Mouse (Mus musculus) left cerebral cortex, adult 11 months (tissue): ENCODE measurements around the gene Chrnd.
A peak's percentile ranks its signal among the peaks of the same experiment; 100 is the strongest.

Experiments used
- DNase-seq: peaks from one replicate; pipeline ENCODE4 v3.0.0; 2022; ENCODE audit warnings: low spot score

The Chrnd gene

DNA sequence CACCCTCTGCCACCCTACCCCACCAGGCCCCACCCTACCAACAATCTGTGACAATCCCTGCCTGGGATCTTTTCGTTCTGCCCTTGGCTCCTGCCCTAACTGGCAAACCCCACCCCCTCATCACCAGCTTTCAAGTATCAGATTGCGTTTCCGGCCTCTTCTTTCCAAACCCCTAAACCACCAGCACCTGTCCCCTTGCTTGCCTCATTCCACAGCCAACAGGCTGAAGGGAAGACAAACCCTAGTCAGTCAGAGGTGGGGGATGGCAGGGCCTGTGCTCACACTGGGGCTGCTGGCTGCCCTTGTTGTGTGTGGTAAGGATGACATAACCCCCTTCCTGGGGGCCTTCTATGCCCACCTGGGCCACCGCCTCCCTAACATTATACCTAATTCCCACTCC is at the start of gene Chrnd:
TSS of gene Chrnd (plus strand) at position 179 of the 400 bp plus-strand sequence.
- DNase-seq = no peak

DNA sequence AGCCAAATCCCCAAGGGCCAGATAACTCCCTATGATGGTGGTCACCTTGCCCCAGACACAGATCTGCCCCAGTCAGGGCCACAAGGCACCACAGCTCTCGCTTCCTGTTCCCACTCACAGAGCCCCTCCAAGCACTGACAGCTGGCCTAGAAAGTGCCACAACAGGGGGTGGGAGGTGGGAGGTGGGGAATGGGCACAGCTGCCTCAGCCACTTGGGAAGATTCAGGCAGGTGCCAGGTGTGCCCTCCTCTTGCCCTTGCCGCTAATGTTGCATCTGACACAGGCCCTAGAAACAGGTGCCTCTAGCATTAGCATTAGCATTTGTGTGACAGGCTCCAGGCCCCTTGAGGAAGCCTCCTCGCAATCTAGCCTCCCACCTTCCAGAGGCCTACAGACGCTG is 48.9 kb upstream of the Chrnd start:
- DNase-seq = no peak

DNA sequence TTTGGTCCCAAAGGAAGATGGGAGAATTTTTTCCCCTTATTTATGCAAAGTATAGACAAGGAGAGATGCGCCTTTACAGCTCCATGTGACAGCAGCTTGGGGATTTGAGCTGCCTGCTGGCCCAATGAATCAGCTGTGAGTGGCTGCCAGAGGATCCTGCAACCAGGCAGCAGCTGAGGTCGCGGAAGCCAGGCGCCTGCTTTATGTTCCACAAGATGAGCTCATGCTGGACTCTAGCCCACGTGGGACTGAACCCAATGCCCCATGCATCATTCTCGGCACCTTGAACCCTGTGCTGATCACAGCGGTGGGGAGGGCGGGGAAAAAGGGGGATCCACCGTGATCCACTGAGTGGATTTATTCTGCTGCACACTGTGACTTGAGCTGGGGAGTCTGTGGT is 48.0 kb upstream of the Chrnd start:
- DNase-seq = no peak

DNA sequence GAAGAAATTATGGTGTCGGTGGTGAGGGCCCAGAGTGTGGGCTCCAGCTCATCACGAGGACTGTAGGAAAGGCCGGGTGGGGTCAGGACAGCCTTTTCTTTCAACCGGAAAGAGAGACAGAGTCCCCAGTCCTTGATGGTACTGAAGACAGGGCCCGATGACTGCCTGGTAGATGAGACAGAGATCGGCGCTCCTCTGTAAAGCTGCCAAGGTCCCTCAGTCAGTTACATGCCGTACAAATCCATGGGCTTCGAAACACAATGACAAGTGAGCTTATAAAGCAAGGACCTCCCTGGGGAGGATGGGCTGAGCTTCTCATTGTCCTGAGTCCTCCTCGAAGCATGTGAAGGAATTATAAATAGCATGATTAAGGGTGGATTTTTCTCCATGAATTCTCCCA is 47.3 kb upstream of the Chrnd start:
- DNase-seq = no peak

DNA sequence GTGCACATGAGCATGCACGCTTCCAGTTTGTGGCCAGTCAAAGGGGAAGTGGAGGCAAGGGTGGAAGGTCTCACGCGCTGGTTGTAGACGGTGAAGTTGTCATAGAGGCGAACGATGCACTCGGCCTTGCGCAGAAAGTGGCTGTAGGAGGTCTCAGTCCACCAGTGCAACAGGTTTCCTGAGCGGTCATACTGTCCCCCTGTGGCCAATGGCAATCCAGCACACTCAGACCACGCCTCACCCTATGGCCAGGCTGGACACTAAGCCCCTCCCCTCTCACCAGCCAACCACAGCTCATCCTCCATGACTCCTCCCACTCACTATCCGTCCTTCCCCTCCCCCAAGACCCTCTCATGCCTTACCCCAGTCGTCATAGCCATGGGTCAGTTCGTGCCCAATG is 41.0 kb upstream of the Chrnd start:
- DNase-seq = no peak

DNA sequence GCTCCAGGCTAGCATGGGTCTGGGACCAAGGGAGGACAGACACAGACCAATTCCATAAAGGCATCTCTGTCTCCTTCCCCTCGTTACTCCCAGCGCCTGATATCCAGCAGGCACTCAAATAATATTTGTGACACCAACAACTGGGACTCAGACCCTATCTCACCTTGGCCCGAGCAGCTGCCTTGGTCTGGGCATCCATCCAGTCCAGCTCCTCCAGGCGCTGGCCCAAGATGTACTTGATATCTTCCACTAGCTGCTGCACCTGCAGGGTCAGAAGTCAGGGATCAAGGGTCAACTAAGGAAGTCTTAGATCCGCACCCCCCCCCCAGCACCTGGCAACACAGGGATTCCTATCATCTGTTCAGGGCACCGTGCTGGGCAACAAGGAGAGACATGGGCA is 39.1 kb upstream of the Chrnd start:
- DNase-seq = no peak

DNA sequence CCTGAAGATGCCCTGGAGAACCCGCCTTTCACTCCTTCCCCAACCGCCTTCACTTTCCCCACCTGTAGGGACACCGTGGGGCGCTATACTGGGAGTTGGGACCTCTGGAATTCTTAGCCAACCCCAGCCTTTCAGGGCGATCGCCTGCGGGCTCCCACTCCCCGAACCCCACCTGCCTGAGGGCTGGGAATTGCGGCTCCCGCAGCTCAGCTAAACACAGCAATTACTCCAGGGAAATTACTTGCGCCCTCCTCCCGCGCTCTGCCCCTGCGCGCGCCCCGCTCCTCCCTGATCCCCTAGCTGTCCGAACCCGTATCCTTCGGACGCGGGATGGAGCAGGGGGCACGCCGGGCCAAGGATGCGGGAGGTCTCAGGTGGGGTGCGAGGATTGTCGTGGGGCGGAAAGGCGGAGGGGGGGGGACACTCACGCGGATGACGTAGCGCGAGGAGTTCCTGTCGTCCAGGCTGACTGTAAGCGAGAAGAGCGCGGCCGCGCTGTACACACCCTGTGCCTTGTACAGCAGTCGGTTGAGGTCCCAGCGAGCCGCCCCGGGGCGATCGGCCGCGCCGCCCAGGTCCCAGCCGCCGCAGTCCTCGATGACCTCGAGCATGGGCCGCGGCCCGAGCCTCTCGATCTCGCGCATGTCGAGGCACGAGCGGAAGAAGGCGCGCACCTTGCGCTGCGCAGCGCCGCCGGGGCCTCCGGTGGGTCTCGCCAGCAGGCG is 36.5 kb upstream of the Chrnd start:
- DNase-seq = no peak

DNA sequence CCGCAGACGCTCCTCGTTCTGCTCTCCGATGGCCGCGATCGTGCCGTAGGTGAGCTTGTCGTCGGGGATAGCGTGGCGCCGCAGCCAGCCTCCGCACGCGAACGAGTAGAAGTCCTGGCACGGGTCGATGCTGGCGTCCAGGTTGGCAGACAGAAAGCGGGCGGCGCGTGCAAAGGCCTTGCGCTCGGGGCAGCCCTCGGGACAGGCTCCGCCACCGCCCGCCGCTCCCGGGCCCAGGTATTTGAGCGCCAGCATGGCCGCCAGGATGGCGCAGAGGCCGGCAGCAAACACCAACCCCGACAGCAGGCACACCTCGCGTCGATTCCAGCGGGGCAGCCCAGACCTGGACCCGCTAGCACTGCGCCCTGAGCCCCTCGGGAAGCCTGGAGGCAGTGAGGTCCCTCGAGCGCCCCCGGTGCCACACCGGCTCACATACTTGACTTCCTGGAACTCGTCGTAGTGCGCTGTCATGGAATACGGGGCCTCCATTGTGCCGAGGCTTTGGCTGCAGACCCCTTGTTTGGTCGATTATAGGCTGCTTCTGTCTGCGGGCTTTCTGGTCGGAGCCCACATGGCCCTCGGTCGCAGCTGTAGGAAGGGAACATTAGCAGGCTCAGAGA is 35.8 kb upstream of the Chrnd start:
- no peak for DNase-seq

DNA sequence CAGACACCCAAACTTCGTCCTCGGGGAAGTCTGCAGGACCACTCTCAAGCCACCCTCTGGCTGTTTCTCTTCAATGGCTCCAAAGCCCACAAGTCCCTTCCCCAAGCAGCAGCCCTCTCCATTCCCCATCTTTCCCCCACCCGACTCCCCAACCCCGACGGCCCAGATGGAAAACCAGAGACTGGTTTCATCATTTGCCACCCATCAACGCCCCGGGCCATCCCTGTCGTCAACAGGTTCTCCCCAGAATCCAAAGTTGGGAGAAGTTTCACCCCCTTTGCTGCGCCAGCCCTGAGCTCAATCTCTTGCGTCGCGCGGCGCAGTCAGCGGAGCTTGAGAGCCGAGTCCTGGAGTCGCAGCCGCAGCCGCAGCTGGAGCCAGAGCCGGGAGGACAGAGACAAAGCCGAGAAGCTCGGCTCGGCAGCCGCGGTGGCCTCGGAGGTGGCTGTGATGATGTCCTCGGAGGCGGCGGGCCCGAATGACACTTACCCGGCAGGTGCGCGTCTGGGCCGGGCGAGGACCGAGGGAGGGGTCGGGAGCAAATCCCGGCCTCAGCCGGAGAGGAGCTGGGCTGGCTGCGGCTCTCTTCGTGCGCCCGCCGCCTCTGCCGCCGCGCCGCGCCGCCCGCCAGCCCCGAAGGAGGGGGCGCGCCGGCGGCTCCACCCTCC is 34.7 kb upstream of the Chrnd start:
- no peak for DNase-seq

DNA sequence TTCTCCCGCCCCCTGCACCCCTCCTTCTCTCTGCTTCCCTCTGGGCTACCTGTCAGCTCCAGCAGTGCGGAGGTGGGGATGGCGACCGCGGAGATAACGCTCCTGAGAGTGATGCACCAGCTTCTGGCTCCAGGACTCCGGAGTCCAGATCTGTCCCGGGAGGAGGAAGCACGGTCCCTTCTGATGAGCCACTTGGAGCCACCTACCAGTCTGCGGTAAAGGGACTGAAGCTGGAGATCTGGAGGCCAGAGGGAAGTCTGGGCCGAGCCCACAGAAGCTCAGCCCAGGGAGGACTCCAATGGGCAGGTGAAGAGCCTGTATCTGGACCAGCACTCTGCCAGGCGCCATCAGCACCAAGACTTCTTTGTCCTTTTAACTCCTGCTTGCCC is 34.2 kb upstream of the Chrnd start, which contains the start of gene Ecel1:
TSS of gene Ecel1 (minus strand) at position 323 of the 389 bp plus-strand sequence.
- DNase-seq = no peak

DNA sequence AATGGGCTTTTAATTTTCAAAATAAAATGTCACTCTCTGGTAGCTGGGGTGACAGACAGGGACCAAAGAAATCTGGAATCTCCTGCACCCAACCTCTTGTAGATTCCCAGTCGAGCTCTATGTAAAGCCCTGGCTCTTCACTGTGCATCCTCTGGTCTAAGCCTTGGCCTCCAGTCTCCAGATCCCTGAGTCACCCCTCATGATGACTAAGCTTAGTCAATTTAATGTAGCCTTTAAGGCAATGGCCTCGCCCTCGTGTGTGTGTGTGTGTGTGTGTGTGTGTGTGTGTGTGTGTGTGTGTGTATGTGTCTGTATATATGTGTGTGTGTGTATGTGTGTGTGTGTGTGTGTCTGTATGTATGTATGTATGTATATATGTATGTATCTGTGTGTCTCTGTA is 31.0 kb upstream of the Chrnd start:
- DNase-seq = no peak

DNA sequence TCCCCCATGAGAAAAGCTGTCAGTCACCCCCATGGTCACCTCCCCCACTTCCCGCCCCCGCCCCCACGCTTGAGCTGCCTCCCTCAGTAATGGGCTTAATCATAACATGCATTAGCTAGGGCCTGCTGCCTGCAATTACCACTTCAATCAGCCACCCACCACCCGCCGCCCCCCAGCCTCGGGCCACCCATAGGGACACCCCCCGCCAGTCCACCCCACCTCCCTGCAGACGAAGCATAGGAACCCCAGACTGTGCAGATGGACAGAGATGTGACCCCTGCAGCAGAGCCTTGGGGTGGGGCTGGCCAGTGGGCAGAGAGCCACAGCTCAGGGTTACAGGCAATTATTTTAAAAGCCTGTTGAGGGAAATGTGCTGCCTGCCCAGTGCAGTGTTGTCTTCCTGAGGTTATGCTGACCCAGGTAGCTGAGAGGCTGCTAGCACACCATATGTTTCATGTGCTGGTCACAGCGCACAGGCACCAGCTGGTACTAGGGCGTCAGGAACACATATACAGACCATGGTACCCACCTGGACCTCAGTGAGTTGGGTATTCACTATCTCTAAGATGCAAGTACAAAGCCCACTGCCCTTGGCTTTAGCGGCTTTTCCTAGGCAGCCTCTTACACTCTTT is 26.1 kb upstream of the Chrnd start:
- no peak for DNase-seq

DNA sequence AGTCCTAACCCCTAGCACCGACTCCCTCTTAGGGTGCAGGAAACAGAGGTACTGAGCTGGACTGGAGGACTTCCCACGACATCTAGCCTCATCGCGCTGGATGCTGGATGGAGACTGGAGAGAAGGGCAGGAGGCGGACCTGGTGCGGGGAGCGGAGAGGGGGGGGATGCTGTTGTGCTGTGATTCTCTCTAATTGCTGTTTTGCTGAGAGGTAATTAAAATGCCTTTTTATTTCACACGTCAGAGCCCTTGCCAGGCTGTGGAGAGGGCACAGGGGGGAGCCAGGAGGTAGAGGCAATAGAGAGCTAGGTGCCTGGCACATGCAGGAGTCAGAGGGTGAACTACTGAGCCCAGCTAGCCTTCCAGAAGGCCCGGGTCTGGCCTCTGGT is 25.6 kb upstream of the Chrnd start:
- no peak for DNase-seq

DNA sequence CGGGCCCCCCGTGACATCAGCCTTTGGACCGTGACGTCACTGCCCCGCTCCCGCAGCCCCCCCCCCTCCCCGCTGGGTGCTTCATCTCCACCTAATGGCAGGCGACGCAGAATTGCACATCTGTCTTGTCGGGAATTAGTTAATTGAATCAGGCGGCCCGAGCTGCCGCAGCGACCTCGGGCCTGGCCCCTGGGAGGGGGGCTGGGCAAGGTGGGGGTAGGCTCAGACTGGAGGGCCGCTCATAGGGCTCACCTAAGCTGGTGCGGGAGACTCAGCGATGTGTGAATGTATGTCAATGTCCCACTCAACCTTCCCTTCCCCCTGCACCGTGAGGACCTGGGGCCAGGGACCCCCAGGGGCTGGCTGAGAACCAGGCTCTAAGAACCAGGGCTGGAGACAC is 19.9 kb upstream of the Chrnd start:
- no peak for DNase-seq

DNA sequence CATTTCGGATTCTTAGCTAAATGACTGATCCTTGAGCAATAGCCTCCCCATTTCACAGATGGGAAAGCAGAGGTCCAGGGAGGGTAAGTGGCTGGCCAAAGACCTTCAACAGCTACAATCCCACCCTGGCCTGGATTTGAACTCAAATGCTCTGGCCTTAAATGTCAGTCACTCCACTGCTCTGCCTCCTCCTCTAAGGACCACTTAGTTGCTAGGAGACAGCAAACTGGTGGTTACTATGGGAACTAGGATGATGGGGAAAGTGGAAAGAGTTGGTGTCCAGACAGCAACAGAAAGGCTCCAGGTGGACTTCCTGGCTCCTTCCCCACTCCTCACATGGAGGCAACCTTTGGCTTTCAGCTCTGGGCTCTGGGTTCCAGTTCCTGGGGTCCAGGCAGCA is 19.1 kb upstream of the Chrnd start:
- no peak for DNase-seq

DNA sequence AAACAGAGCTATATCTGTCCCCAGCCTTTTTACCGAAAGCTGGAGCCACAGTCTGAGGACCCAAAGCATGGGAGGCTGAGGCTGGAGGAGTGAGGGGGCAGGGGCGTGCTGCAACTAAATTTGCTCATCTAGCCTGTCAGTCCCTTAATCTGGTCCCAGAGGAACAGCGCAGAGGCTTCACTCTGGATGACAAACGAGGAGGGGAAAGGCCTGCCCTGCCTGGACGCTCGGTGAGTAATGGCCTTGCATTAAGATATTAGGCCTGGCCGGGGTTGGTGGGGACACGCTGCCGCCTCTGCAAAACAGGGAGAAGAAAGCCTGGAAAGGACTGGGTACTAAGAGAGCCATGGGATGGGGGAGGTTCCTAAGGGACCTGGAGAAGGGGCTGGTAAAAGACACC is 18.1 kb upstream of the Chrnd start:
- DNase-seq = no peak

DNA sequence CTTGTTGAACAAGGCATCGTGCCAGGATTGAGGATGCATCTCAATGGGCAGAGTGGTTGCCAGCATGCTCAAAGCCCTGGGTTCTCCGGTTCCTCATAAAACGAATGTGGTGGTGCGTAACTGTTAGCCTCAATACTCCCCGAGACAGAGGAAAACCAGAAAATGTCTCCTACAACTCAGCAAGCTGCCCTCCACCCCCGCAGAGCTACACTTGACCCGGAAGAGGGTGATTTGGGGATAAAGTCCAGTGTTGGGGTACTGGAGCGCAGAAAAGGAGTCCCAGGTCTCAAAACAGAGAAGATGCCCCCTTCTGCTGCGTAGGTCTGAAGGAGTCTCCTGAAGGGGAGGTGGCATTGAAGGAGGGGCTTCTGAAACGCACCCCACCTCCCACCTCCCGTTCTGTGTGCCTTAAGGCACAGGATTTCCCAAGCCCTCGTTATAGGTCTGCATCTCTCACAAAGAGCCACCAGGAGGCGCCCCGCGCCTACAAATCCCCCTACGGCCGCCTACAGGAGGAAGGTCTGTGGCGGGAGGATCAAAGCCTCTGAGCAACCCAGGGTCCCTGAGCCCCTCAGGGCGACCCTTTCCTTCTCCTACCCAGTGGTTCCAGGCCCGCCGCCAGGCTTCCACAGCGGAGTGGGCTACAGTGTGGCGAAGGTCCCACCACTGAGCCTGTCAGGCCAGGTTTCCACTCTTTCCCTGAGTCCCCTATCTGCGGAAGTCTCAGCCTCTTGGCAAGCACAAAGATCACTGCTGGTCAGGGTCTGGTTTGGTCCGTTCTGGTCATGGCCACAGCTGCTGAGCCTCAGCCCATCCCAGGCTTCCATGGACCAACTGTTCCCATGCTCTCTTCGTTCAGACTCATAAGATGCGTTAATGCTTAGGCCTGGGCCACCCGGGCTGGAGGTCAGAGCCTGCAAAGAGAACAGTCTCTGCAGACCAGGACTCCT is 16.1 kb upstream of the Chrnd start:
- no peak for DNase-seq

DNA sequence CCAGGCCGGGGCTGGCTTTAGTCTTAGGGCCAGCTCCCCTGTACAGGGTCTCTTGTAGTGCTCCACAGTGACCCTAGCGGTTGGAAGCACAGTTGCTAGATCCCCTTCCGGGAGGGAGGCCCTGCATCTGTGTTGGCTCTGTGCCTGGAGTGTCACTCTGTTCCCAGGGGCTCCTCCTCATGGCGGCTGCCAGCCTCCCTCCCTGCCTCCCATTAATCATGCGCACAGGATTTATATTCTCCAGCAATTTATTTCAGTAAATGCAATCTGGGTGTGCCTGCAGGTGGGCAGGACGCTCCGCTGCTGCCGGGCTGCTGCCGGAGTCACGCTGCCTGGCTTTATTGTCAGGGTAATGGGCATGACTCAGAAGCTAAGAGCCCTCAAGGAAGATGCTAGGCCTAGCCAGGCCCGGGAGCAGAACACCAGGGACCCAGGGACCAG is 14.5 kb upstream of the Chrnd start:
- peak; percentile 54 for DNase-seq

DNA sequence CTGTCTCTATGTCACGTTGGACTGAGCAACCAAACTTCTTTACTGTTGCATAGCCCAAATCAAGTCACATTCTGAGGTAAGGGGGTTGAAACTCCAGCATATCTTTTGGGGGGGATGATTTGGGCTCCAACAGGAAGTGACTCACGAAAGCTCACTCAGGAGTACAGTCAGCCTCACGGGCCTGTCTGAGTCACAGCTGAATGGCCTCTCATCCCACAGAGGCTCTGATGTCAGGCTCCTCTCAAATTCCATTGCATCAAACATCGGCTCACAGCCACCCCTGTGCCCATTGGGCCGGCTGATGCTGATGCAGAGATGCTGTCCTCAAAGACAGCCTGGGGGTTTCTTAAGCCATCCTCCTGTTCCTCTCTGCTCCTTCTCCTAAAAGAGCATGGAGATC is 9.5 kb upstream of the Chrnd start:
- no peak for DNase-seq

DNA sequence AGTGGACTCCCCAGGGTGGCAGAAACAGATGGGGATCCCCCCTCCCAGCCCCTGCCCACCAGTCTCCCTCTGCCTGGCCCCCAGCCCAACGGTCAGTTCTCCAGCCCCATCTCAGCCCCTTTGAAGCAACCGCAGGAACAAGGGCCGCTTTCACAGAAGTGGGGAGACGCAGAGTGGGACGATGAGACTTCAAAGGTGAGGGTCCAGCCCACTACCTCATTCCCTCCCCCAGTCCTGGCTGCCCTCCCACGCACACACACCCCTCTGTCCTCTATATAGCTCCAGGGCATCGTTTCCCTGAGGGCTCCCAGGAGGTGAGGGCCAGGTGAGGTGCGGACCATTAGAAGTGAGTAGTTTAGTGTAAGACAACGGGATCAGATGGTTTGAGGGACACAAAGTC is 7.4 kb upstream of the Chrnd start, which contains the start of gene Prss56:
TSS of gene Prss56 (plus strand) at position 301 of the 400 bp plus-strand sequence.
- no peak for DNase-seq

DNA sequence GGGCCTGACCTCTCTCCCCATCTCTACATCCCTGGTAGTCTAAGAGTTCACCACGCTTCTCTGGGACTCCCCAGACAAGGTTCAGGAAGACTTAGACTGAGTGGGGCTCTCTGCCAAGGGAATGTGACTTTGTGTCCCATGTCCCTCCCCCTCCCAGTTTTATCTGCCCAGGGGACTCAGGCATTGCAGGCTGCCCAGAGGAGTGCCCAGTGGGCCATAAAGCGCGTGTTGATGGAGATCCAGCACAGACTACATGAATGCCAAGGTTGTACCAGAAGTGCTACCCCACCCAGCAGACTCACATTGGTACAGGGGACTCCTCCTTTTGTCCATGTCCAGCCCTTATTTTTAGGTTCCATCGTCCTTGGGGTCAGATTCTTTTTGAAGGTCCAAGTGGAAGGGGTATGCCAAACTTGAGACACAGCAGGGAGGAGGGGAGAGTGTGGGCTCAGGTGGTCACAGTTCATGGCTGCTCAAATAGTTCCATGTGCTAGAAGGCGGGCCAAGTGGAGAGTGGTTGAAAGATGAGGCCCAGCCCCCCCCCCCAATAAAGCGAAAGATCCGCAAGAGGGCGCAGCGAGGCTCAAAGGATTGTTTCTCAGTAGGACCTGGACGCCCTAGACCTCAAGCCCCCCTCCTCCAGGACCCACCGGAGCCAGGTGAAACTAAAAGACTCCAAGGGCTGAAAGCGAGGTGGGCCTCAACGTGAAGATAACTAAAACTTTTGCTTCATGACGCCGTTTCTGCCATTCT is 6.2 kb upstream of the Chrnd start:
- DNase-seq = no peak
